Mouse (Mus musculus): ENCODE data around the gene Cxcl14.

- TF ChIP-seq GATA1 (IDR thresholded peaks at IDR 0.05; ENCODE audit: borderline replicate concordance, low read length) = no peak
- TF ChIP-seq FLI1 (IDR thresholded peaks at IDR 0.05; ENCODE audit: low read length) = no peak
Observed at GRCm38 (mm10) chr13:56259926-56260250, 36.5 kb downstream of the Cxcl14 start.
